Mouse (Mus musculus): ENCODE results near the gene Apoc3.

DNA sequence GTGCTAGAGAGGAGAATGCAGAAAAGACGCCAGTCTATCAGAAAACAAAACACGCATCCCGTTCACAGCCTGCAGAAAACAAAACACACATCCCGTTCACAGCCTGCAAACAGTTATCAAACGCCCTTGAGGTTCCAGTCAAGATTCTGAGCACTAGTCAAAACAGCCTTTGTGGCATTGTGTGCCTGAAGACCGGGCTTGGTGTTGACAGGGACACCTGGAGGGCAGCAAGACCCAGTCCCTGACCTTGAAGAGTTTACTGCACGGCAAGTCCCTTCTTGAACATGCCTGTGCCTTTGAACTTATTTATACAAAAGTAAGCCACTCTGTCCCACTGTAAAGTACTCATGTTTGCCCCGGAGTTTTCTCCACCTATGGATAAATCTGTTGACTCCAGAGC, 8.1 kb upstream of the Apoc3 start:
- TF ChIP-seq EP300 (IDR thresholded peaks at IDR 0.05; ENCODE audit: low read depth) (no peak), CTCF (IDR thresholded peaks at IDR 0.05; ENCODE audit: low read depth) (no peak)

All from heart, postnatal 0 days (tissue).